Comparison of ENCODE assay signal across 8 mouse cellular contexts in the genomic region with DNA sequence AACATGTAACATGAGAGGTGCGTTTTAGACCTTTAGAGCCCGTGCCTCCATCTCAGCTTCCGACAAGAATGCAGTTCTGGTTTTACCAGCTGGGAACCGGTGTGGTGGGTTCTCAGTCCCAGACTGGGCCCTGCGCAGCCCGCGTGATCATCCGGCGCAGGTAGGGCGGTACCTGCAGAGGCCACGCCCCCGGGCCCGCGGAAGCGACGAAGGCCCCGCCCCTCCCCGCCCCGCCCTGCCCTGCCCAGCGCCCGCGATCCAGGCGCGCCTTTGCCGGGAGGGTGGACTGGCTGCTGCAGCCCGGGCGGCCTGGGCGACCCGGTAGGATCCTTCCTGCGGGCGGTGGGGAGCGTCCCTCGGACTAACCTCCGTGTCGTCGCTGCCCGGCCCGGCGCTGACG. TPM values are rescaled to one million over a fixed set of nuclear protein-coding genes. Genes with fewer than 3 reads are reported as not detected.
DNase-seq lines count a peak whose midpoint lies in the region; ATAC-seq lines count a peak whose summit lies in the region.
"Not testable (repeated sequence)": the region's sequence is repeated elsewhere in the genome, so short reads cannot be mapped to it uniquely, and the experiment has no call there.

A gene (plus strand): TSS at position 228 of the 400 bp plus-strand sequence.

- not testable (repeated sequence) for H3K4me3 ChIP-seq in heart, embryonic 12.5 days; hindbrain, embryonic 15.5 days; liver, embryonic 12.5 days; midbrain, embryonic 11.5 days (ENCODE audit: low read depth, low read length); stomach, embryonic 15.5 days (replicated peaks)

- H3K4me1 ChIP-seq in heart, embryonic 12.5 days (replicated peaks); hindbrain, embryonic 15.5 days (replicated peaks); liver, embryonic 12.5 days; midbrain, embryonic 11.5 days (ENCODE audit: control insufficient read depth, insufficient read depth, low read length); stomach, embryonic 15.5 days: not testable (repeated sequence)

- not testable (repeated sequence) for H3K36me3 ChIP-seq in heart, embryonic 12.5 days; hindbrain, embryonic 15.5 days; liver, embryonic 12.5 days; midbrain, embryonic 11.5 days (ENCODE audit: control insufficient read depth, insufficient read depth, low read length); stomach, embryonic 15.5 days

- DNase-seq in adrenal gland, postnatal 25 days; layer of hippocampus, postnatal 14 days (ENCODE audit: low spot score in 2 of 2); midbrain, embryonic 11.5 days (ENCODE audit: low spot score, missing footprints): not testable (repeated sequence)

- H3K27me3 ChIP-seq in heart, embryonic 12.5 days (replicated peaks); hindbrain, embryonic 15.5 days; liver, embryonic 12.5 days (replicated peaks); midbrain, embryonic 11.5 days (ENCODE audit: control insufficient read depth, insufficient read depth, low read length); stomach, embryonic 15.5 days (replicated peaks): not testable (repeated sequence)

- no CpG with 5 or more reads among the region's 40 CpGs for WGBS in heart, embryonic 12.5 days
- no CpG with 5 or more reads among the region's 40 CpGs for WGBS in hindbrain, embryonic 15.5 days
- WGBS in liver, embryonic 12.5 days (ENCODE audit: insufficient replicate concordance), result no CpG with 5 or more reads among the region's 40 CpGs
- WGBS in midbrain, embryonic 11.5 days, result no CpG with 5 or more reads among the region's 40 CpGs
- WGBS in stomach, embryonic 15.5 days, result no CpG with 5 or more reads among the region's 40 CpGs

- peak; percentile 86 for ATAC-seq in erythroblast, adult 5-6 weeks (replicated peaks; ENCODE audit: low FRiP score, poor library complexity, severe bottlenecking)
- ATAC-seq in heart, embryonic 12.5 days (ENCODE audit: insufficient number of reproducible peaks, low FRiP score), result peak; percentile 98
- ATAC-seq in hindbrain, embryonic 15.5 days (ENCODE audit: low FRiP score, low read depth), result peak; percentile 98
- ATAC-seq in liver, embryonic 12.5 days, result peak; percentile 97
- ATAC-seq in midbrain, embryonic 11.5 days (ENCODE audit: low FRiP score), result peak; percentile 96
- peak; percentile 99 for ATAC-seq in stomach, embryonic 15.5 days (ENCODE audit: insufficient read depth, low FRiP score, low read depth)

- not testable (repeated sequence) for H3K9me3 ChIP-seq in heart, embryonic 12.5 days (replicated peaks); hindbrain, embryonic 15.5 days; liver, embryonic 12.5 days (replicated peaks); midbrain, embryonic 11.5 days (ENCODE audit: control insufficient read depth, low read length); stomach, embryonic 15.5 days

- not testable (repeated sequence) for H3K27ac ChIP-seq in heart, embryonic 12.5 days (ENCODE audit: poor library complexity, severe bottlenecking); hindbrain, embryonic 15.5 days (replicated peaks); liver, embryonic 12.5 days; midbrain, embryonic 11.5 days (ENCODE audit: low read depth, low read length); stomach, embryonic 15.5 days

- not testable (repeated sequence) for H3K9ac ChIP-seq in heart, embryonic 12.5 days; hindbrain, embryonic 15.5 days; liver, embryonic 12.5 days; midbrain, embryonic 11.5 days (ENCODE audit: low read length); stomach, embryonic 15.5 days

- H3K4me2 ChIP-seq in heart, embryonic 12.5 days; hindbrain, embryonic 15.5 days; liver, embryonic 12.5 days; midbrain, embryonic 11.5 days; stomach, embryonic 15.5 days: not testable (repeated sequence)

RNA-seq across cellular contexts. Expression of the gene that starts here (rescaled TPM):
- 6.1 and 12.4 TPM in 2 replicates for total RNA-seq in adrenal gland, postnatal 25 days (2021)
- 6.9 TPM in 1 of 2 replicates, not detected in the other for total RNA-seq in erythroblast, adult 5-6 weeks (2015; ENCODE audit: low replicate concordance)
- 5.6 and 7.1 TPM in 2 replicates for total RNA-seq in erythroblast, adult 5-6 weeks (2017; ENCODE audit: low replicate concordance)
- polyA plus RNA-seq in heart, embryonic 12.5 days (2016; fragmentation: Nextera tagmentation; extraction: Ambion mirVana), result 18.1 and 19.0 TPM in 2 replicates
- polyA plus RNA-seq in hindbrain, embryonic 15.5 days (2015; fragmentation: Nextera tagmentation; extraction: Ambion mirVana), result 69.0 and 71.0 TPM in 2 replicates
- total RNA-seq in layer of hippocampus, postnatal 14 days (2021), result 10 to 100 TPM; 17.6 to 22.7 TPM
- 11.8 and 14.4 TPM in 2 replicates for polyA plus RNA-seq in liver, embryonic 12.5 days (2016; fragmentation: Nextera tagmentation; extraction: Ambion mirVana)
- 13.6 and 16.0 TPM in 2 replicates for polyA plus RNA-seq in midbrain, embryonic 11.5 days (2014; fragmentation: Nextera tagmentation; extraction: Ambion mirVana)
- polyA plus RNA-seq in stomach, embryonic 15.5 days (2015; fragmentation: Nextera tagmentation; extraction: Ambion mirVana), result 23.6 and 28.4 TPM in 2 replicates
